Mouse (Mus musculus) myocyte (in vitro differentiated cells): ENCODE results near the gene Gm17622. TPM values are rescaled to one million over a fixed set of nuclear protein-coding genes. Genes with fewer than 3 reads are reported as not detected.

Experiments used
- H3K27me3 ChIP-seq: one replicate; pipeline ENCODE4 v1.6.1; 2011; ENCODE audit not compliant: control insufficient read depth, insufficient read depth, insufficient read length
- H3K36me3 ChIP-seq: one replicate; pipeline ENCODE4 v1.6.1; 2011; ENCODE audit not compliant: control insufficient read depth, insufficient read depth
- H3K4me2 ChIP-seq: one replicate; pipeline ENCODE4 v1.6.1; 2011; ENCODE audit warnings: low read depth, control low read depth
- H3K4me3 ChIP-seq: one replicate; pipeline ENCODE4 v1.5.1; 2011; ENCODE audit warnings: mild to moderate bottlenecking, control low read depth, moderate library complexity
- H3K79me2 ChIP-seq: one replicate; pipeline ENCODE4 v1.6.1; 2011; ENCODE audit not compliant: control insufficient read depth, insufficient read depth
- H3ac ChIP-seq: one replicate; pipeline ENCODE4 v1.6.1; 2011; ENCODE audit not compliant: control insufficient read depth, insufficient read length
- CEBPB ChIP-seq: IDR thresholded peaks from 2 replicates; pipeline ENCODE4 v1.6.1; 2011; ENCODE audit warnings: mild to moderate bottlenecking, moderate library complexity; ENCODE audit not compliant: poor library complexity, insufficient read depth, severe bottlenecking
- E2F4 ChIP-seq: IDR thresholded peaks from one replicate; pipeline ENCODE4 v1.6.1; 2011; ENCODE audit warnings: mild to moderate bottlenecking, control low read depth, moderate library complexity; ENCODE audit not compliant: insufficient read depth
- MAX ChIP-seq: IDR thresholded peaks from one replicate; pipeline ENCODE4 v1.6.1; 2011; ENCODE audit warnings: low read depth, mild to moderate bottlenecking, control low read depth
- MYOD1 ChIP-seq, 3 experiments: IDR thresholded peaks; one replicate each; pipeline ENCODE4 v1.6.1; 2011; ENCODE audit warnings: control low read depth in 2 of 3, low read depth in 2 of 3, mild to moderate bottlenecking in 2 of 3, moderate library complexity in 1 of 3; ENCODE audit not compliant: insufficient read length in 2 of 3, control insufficient read depth in 1 of 3
- MYOG ChIP-seq, 3 experiments: IDR thresholded peaks; one replicate each; pipeline ENCODE4 v1.6.1; 2011; ENCODE audit warnings: control low read depth in 2 of 3, low read depth in 2 of 3, mild to moderate bottlenecking in 2 of 3; ENCODE audit not compliant: insufficient read length in 2 of 3, control insufficient read depth in 1 of 3, insufficient read depth in 1 of 3
- POLR2A ChIP-seq: IDR thresholded peaks from one replicate; pipeline ENCODE4 v1.6.1; 2011; ENCODE audit warnings: low read depth, mild to moderate bottlenecking, control low read depth, moderate library complexity; ENCODE audit not compliant: insufficient read length
- POLR2AphosphoS2 ChIP-seq: IDR thresholded peaks from one replicate; pipeline ENCODE4 v1.6.1; 2011; ENCODE audit warnings: low read depth, control low read depth; ENCODE audit not compliant: insufficient read length
- REST ChIP-seq: IDR thresholded peaks from one replicate; pipeline ENCODE4 v1.6.1; 2011; ENCODE audit warnings: mild to moderate bottlenecking, control low read depth, moderate library complexity; ENCODE audit not compliant: insufficient read depth, insufficient read length
- SRF ChIP-seq: IDR thresholded peaks from one replicate; pipeline ENCODE4 v1.6.1; 2011; ENCODE audit warnings: low read depth; ENCODE audit not compliant: control insufficient read depth, insufficient read length
- TCF12 ChIP-seq: IDR thresholded peaks from one replicate; pipeline ENCODE4 v1.6.1; 2011; ENCODE audit warnings: mild to moderate bottlenecking, control low read depth; ENCODE audit not compliant: poor library complexity, insufficient read depth, severe bottlenecking
- TCF3 ChIP-seq: IDR thresholded peaks from one replicate; pipeline ENCODE4 v1.6.1; 2011; ENCODE audit warnings: low read depth, control low read depth; ENCODE audit not compliant: insufficient read length
- USF1 ChIP-seq: IDR thresholded peaks from one replicate; pipeline ENCODE4 v1.6.1; 2011; ENCODE audit warnings: low read depth, mild to moderate bottlenecking, control low read depth, moderate library complexity
- polyA plus RNA-seq: library from polyadenylated mRNA; unstranded; fragments of >200 nt; fragmentation: generic; extraction: Trizol; gene quantifications from one replicate; pipeline ENCODE4 v1.2.1, GENCODE M21; 2012; ENCODE audit warnings: missing spikeins

The Gm17622 gene
- polyA plus RNA-seq, 1 experiment, result not detected

DNA sequence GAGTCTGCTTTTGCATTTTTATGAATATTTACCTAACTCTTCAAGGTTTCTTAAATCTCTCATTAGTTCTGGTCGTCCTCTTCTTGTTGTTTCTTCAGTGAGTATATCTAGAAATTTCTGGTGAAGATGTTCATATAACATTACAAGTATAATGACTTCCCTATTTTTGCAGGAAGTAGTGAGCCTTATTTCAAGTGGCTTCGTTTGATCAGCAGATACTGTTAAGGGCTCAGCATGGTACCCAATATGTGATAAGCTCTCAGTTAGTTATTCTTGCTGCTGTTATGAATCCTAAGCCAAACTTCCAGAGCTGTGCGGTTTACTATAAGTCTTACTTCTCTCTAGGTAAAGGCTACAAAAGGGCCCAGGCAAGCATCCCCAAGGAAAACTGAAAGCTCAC lies 39.0 kb downstream of the Gm17622 start:
- Histone ChIP-seq H3K36me3 (peaks cover 3% of the 10 kb centered on the region), H3K79me2 (peaks cover 56% of the 10 kb centered on the region), H3ac (no peak overlapping the region), H3K4me2 (no peak overlapping the region), H3K27me3 (no peaks in the 10 kb centered on the region), H3K4me3 (no peak overlapping the region)
- no peak for TF ChIP-seq SRF
- no peak for TF ChIP-seq USF1
- no peak for TF ChIP-seq CEBPB
- no peak for TF ChIP-seq REST
- TF ChIP-seq MYOD1 (IDR thresholded peaks at IDR 0.05; ENCODE audit: control insufficient read depth in 1 of 3, insufficient read length in 2 of 3, low read depth in 2 of 3), result no peak
- TF ChIP-seq POLR2A, result no peak
- TF ChIP-seq MYOG (IDR thresholded peaks at IDR 0.05; ENCODE audit: control insufficient read depth in 1 of 3, insufficient read depth in 1 of 3, insufficient read length in 2 of 3, low read depth in 2 of 3), result no peak
- no peak for TF ChIP-seq TCF12
- no peak for TF ChIP-seq E2F4
- TF ChIP-seq MAX, result no peak
- no peak for TF ChIP-seq POLR2AphosphoS2
- TF ChIP-seq TCF3, result no peak

DNA sequence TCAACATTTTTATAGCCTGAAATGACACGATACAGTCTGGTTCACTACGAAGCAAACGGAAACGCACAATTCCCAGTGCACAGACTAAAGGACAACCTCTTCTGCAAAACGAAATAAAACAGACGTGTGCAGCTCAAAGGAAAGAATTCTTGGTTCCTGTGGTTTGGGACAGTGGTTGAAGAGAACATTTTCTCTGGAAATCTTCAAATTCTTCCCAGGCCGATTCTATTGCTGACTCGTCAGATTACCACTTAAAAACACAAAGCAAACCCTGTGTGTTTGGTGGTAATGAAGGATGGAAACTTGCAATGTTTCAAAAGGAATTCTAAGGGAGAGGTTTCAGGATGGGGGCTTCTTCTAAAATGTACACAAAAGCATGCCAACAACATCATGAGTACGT lies 39.5 kb downstream of the Gm17622 start:
- H3K4me2 ChIP-seq, result no peak overlapping the region
- H3K79me2 ChIP-seq, result peaks cover 61% of the 10 kb centered on the region
- TF ChIP-seq POLR2A (no peak), MAX (no peak), E2F4 (no peak), POLR2AphosphoS2 (no peak)
- H3K27me3 ChIP-seq, result no peaks in the 10 kb centered on the region
- no peak overlapping the region for H3K4me3 ChIP-seq
- peaks cover 3% of the 10 kb centered on the region for H3K36me3 ChIP-seq
- H3ac ChIP-seq, result no peak overlapping the region

DNA sequence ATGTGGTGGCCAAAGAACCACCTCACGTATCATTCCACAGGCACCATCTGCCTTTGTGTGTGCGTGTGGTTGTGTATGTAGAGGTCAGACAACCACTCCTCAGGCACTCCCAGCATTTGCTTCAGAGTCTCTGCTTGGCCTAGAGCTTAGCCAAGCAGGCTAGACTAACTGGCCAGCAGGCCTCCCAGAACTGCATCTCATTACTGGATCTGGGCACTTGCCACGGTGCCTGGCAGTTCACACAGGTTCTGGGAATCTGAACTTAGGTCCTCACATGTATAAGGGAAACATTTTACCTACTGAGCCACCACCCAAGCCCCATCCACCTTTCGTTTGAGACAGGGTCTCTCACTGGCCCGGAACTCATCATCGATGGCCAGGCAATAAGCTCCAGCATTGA lies 41.6 kb downstream of the Gm17622 start:
- H3ac ChIP-seq, result no peak overlapping the region
- H3K36me3 ChIP-seq, result no peaks in the 10 kb centered on the region
- H3K27me3 ChIP-seq, result no peaks in the 10 kb centered on the region
- TF ChIP-seq POLR2A (no peak), MYOG (IDR thresholded peaks at IDR 0.05; ENCODE audit: control insufficient read depth in 1 of 3, insufficient read depth in 1 of 3, insufficient read length in 2 of 3, low read depth in 2 of 3) (no peak), MYOD1 (IDR thresholded peaks at IDR 0.05; ENCODE audit: control insufficient read depth in 1 of 3, insufficient read length in 2 of 3, low read depth in 2 of 3) (no peak), TCF3 (no peak), CEBPB (no peak), MAX (no peak), POLR2AphosphoS2 (no peak), REST (no peak), TCF12 (no peak)
- no peak overlapping the region for H3K4me3 ChIP-seq
- H3K79me2 ChIP-seq, result peaks cover 81% of the 10 kb centered on the region
- H3K4me2 ChIP-seq, result no peak overlapping the region

DNA sequence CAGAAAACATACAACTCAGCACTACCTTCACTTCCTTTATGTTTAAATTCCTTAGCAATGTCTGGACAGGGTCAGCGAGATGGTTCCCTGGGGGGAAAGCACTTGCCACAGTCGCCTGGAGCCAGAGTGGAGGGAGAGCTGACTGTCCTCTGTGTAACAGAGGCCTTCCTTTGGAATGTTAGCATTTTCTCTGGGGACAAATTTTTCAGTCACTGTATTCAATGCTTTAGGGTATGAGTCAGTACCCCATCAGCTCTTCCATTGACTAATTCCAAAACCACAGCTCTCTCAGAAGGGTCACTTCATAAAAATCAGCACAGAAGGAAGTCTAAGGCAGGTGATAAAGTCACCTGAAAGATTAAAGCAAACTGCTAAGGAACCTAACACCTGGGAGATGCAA lies 43.2 kb downstream of the Gm17622 start:
- H3K79me2 ChIP-seq, result peaks cover 81% of the 10 kb centered on the region
- no peak for TF ChIP-seq POLR2AphosphoS2
- no peak for TF ChIP-seq REST
- TF ChIP-seq USF1, result no peak
- TF ChIP-seq TCF12, result no peak
- TF ChIP-seq E2F4, result no peak
- TF ChIP-seq POLR2A, result no peak
- TF ChIP-seq MAX, result no peak
- TF ChIP-seq TCF3, result no peak
- TF ChIP-seq MYOG (IDR thresholded peaks at IDR 0.05; ENCODE audit: control insufficient read depth in 1 of 3, insufficient read depth in 1 of 3, insufficient read length in 2 of 3, low read depth in 2 of 3), result no peak
- no peak for TF ChIP-seq SRF
- TF ChIP-seq MYOD1 (IDR thresholded peaks at IDR 0.05; ENCODE audit: control insufficient read depth in 1 of 3, insufficient read length in 2 of 3, low read depth in 2 of 3), result no peak
- no peak for TF ChIP-seq CEBPB
- no peaks in the 10 kb centered on the region for H3K27me3 ChIP-seq
- H3ac ChIP-seq, result no peak overlapping the region
- H3K4me2 ChIP-seq, result peak overlapping the region; percentile 29
- H3K4me3 ChIP-seq, result no peak overlapping the region
- no peaks in the 10 kb centered on the region for H3K36me3 ChIP-seq

DNA sequence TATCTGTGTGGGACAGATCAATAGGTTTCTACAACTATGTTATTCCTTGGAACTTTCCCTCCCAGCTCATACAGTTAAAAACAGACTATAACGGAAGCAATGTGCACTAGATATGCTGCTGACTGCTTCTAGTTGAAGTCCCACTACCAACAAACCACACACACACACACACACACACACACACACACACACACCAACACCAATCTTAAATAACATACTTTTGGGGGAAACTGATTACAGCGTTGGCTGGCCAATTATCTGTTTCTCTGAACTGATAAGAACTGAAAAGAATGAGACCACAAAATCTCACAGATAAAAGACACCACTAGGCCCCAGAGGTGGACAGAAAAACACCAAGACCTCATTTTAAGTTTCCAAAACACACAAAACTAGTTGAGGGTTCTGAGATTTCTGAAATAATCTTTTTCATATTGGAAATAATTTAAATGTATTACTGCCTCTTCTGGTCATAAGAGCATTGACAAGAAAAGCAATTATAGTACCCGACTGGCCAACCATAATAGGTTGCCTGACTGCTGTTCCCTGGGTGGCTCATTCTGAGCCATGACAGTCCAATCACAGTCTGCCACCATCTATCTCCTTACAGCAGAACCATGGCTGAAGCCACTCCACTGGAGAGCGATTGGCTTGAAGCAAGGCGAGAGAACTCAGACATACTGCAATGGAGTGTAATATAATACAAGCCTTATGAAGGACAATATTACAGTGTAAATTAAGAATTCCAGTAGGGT lies 46.5 kb downstream of the Gm17622 start:
- H3K27me3 ChIP-seq, result no peaks in the 10 kb centered on the region
- TF ChIP-seq POLR2AphosphoS2, result no peak
- TF ChIP-seq USF1, result no peak
- no peak for TF ChIP-seq E2F4
- no peak for TF ChIP-seq REST
- TF ChIP-seq TCF12, result no peak
- H3K79me2 ChIP-seq, result peaks cover 88% of the 10 kb centered on the region
- peak overlapping the region; percentile 21 for H3K4me2 ChIP-seq
- no peaks in the 10 kb centered on the region for H3K36me3 ChIP-seq
- no peak overlapping the region for H3K4me3 ChIP-seq
- H3ac ChIP-seq, result no peak overlapping the region
